Mouse (Mus musculus): ENCODE data around the gene Gm20817. TPM values are rescaled to one million over a fixed set of nuclear protein-coding genes. Genes with fewer than 3 reads are reported as not detected.
"Not testable (repeated sequence)": the region's sequence is repeated elsewhere in the genome, so short reads cannot be mapped to it uniquely, and the experiment has no call there.

The Gm20817 gene
- total RNA-seq (2014; rRNA removed) = not detected in 2 replicates
- polyA plus RNA-seq (2015; fragmentation: Nextera tagmentation; extraction: Ambion mirVana) = not detected in 2 replicates

- no CpG with 5 or more reads among the region's 5 CpGs for WGBS
- H3K36me3 ChIP-seq (ENCODE audit: insufficient read depth, low read length); H3K4me3 ChIP-seq (ENCODE audit: low read depth, low read length); H3K27ac ChIP-seq (ENCODE audit: low read depth, low read length); H3K4me1 ChIP-seq (ENCODE audit: insufficient read depth, low read length); H3K9ac ChIP-seq (replicated peaks; ENCODE audit: low read length, poor library complexity, severe bottlenecking); H3K4me2 ChIP-seq (ENCODE audit: low read depth, low read length, poor library complexity, severe bottlenecking); ATAC-seq (ENCODE audit: low FRiP score); H3K9me3 ChIP-seq (ENCODE audit: low read length); DNase-seq (ENCODE audit: low spot score); H3K27me3 ChIP-seq (ENCODE audit: insufficient read depth, low read length): not testable (repeated sequence)
Measured at GRCm38 (mm10) chrY:68832628-68833027, at the start of gene Gm20817. Gene Gm20817, minus strand, starts transcription at chrY:68832728.

Measured in midbrain, postnatal 0 days (tissue).